Mouse (Mus musculus): ENCODE data around the gene Ak6. TPM values are rescaled to one million over a fixed set of nuclear protein-coding genes. Genes with fewer than 3 reads are reported as not detected.

The Ak6 gene
- 44.5 and 50.5 TPM in 2 replicates for polyA plus RNA-seq (2012)

DNA sequence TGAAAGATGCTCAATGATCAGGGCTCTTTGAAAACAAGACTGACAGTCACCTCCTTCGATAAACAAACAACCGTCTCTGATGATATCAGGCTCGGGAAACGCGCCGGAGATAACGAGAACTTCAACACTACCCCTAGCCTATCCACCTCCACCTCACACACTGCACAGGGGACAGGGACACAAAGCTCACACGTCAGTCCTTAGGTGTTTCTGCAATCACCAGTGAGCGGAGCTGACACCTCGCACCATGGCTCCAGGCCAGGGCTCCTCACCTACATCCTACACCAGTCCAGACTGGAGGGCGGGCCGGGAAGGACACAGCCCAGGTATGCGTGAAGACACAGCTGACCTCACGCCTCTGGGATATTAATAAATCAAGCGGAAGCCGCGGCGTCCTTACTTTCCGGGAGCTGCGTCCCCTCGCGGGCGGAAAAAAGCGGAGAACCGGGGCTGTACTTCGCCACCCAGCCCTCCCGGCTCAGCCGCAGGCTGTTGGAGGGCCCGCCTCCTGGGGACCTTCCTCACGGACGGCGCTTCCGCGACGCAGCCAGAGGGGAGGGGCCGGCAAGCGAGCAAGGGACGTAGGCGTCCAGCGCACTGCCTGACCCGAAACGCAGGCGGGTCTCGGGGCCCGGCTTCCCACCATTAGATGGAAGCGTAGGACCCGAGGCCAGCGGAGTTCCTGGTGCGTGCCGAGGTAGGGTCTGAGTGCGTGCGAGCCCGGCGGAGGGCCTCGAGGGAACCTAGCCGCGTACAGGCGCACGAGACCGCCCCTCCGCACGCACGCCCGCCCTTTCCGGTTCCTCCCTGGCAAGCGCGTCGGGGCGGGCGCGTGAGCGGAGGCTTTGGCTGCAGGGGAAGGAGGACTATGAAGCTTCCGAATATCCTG is at the start of gene Ak6, which contains the start of gene Rad17:
Ak6 (plus strand) TSS at position 430 of the 889 bp plus-strand sequence.
Rad17 (minus strand) TSS at position 502 of the 889 bp plus-strand sequence.
- TF ChIP-seq GATA1 (IDR thresholded peaks at IDR 0.05; ENCODE audit: low read length) = no peak

DNA sequence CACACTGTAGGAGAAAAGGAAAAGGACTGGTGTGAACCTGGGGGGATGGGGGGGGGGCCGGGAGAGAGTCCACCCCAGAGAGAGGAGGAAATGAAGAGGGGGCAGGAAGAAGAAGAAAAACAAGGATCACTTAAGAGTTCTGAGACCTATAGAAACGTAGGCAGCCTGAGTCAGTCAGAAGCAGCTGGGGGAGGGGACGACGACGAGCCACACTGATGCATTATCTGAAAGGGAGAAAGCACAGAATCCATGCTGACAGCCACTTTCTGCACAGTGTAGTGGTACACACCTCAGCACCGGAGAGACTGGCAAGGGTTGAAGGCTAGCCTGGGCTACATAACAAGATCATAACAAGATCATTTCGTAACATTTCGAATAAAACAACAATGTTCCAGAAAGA is 49.7 kb upstream of the Ak6 start:
- no peak for TF ChIP-seq GATA1 (IDR thresholded peaks at IDR 0.05; ENCODE audit: low read length)

DNA sequence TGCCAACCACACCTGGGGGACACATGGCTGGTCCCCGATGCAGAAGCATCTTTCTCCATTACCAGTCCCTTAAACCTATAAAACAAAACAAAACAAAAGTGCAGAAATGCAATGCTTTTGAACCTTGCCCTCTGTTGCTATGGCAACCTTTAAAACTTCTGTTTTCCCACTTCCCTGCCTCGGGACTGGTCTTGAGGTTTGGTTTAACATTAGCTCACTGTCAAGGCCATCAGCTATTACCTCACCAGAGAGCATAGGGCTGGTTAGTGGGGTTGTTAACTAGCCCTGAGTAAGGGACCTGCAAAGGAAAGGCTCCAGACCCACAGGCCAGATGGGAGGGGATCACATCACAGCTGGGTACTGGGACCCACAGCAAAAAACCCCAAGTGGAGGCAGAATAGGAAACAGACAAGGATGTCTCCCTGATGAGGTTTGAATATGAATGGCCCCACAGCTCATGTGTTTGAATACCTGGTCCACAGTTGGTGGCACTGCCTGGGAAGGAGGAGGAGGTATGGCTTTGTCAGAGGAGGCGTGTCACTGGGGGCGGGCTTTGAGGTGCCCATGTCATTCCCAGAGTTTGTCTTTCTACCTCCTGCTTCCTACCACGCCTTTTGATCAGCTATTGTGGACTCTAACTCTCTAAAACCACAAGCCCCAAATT is 48.4 kb upstream of the Ak6 start:
- TF ChIP-seq GATA1 (IDR thresholded peaks at IDR 0.05; ENCODE audit: low read length) = no peak

DNA sequence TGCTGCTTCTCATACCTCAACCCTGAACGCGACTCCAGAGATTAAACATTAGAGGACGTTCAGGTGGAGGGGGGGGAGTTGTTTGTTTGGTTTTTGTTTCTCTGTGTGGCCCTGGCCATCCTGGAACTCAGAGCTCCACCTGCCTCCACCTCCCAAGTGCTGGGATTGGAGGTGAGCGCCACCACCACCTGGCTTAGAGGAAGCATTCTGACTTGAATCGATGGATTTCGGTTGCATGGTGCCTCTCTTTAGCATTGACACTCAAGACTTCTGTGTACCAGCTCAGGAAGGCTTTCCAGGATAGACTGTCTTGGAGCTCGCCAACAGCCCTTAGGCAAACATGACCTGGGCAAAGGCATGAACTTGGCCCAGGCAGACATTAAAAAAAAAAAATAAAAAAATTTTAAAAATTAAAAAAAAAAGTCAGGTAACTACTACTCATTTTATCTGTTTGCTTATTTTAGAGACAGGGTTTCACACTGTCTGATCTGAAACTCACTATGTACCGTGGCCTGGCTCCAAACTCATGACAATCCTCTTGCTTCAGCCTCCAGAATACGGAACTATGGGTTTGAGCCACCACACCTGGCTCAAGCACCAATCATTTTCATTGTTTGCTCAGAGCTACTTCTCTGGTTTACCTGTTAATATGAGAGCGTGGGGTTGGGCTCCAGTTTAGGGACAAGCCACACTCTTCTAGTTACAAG is 47.6 kb upstream of the Ak6 start:
- TF ChIP-seq GATA1 (IDR thresholded peaks at IDR 0.05; ENCODE audit: low read length) = no peak

DNA sequence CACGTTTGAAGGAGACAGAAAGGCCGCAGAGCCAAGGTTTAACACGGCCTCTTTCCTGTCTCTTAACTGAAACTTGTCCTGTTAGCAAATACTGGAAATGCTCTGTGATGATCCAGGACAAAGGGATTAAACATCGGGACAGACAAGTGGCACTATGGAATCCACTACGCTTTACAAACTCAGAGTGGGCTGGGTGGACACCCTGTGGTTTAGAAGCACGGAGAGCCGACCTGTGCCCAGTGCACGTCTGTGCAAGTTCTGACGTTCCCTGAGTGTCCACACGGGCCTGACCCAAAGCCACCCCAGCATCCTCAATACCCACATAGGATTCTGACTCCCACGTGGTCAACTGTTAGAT is 47.1 kb upstream of the Ak6 start:
- TF ChIP-seq GATA1 (IDR thresholded peaks at IDR 0.05; ENCODE audit: low read length) = no peak

DNA sequence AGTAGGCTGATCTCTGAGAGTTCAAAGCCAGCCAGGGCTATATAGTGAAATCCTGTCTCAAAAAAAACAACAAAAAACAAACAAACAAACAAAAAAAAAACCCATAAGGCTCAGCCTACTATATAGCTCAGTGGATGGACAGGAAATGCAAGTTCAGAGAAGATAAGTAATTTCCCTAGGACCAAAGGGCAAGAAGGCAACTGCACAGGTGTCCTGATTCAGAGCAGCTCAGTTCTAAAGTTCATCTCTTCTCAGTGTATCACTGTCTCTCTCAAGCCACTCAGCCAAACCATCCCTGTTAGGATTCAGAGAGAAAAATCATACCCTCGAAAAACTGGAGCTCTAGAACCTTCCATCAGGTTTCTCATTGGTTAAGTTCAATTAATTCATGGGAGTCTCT is 44.9 kb upstream of the Ak6 start:
- TF ChIP-seq GATA1 (IDR thresholded peaks at IDR 0.05; ENCODE audit: low read length) = no peak

DNA sequence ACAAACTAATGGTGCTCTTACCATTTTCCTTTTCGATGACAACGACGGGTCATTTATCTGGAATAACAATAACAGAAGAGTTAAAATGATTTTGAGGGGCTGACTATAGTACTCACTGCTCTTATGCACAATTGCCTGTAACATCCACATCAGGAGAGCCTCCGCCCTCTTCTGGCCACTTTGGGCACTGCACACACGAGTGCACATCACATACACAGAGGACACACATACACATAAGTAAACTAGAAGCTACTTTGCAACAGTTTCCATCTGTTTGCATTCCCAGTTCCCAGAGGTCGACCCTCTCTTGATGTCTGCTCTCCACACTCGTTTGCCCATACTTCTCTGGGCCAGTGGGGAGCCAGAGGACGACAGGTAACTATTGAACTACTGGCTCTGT is 43.0 kb upstream of the Ak6 start:
- no peak for TF ChIP-seq GATA1 (IDR thresholded peaks at IDR 0.05; ENCODE audit: low read length)

DNA sequence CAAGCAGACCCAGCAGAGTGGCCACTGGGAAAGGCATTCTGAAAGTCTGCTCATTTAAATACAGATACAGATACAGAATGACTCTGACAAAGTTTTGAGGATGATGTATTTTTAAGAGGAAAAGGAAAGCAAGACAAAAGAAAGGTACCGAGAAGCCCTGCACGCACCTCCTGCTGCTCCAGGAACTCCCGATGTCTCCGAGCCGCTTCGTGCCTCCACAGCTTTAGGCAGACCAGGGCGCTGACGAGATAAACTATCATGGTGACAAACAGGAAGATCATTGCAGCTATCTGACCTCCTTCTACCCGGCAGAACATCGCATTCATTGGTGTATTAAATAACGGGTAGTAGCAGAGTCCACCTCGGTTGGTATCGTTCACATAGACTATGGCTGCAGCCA is 39.5 kb upstream of the Ak6 start:
- TF ChIP-seq GATA1 (IDR thresholded peaks at IDR 0.05; ENCODE audit: low read length) = no peak

DNA sequence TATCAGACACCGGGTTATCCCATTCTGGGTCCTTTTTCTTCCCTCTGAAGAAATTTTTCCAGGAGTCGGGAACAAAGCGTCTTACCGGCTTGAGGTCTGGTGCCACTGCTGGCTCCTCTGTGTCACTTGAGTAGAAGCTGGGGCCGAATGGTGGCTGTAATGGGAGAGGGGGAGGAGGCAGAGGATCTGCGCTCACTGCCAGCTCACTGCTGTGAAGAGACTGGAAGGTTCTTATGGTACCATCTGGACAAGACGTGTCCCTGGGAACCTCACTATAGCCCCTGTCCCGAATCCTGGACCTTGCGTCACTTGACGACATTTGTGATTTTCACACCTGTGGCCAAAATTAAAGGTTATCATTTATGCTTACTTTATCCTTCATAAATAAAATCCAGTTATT is 38.5 kb upstream of the Ak6 start:
- no peak for TF ChIP-seq GATA1 (IDR thresholded peaks at IDR 0.05; ENCODE audit: low read length)

DNA sequence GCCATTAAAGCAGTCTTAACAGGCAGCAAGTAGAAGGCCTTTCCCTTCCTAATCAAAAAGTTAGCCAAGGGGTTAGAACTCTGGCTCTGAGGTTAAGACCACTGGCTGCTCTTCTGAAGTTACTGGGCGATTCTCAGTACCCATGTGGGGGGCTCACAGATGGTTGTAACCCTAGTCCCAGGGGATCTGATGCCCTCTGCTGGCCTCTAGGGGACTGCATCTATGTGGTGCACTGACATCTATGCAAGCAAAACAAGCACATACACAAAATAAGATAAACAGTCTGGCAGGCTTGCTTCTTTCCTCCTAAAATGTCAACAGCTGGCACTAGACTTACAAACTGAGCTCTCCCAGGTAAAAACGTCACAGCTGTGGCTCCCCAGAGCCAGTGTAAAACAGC is 37.9 kb upstream of the Ak6 start:
- no peak for TF ChIP-seq GATA1 (IDR thresholded peaks at IDR 0.05; ENCODE audit: low read length)

DNA sequence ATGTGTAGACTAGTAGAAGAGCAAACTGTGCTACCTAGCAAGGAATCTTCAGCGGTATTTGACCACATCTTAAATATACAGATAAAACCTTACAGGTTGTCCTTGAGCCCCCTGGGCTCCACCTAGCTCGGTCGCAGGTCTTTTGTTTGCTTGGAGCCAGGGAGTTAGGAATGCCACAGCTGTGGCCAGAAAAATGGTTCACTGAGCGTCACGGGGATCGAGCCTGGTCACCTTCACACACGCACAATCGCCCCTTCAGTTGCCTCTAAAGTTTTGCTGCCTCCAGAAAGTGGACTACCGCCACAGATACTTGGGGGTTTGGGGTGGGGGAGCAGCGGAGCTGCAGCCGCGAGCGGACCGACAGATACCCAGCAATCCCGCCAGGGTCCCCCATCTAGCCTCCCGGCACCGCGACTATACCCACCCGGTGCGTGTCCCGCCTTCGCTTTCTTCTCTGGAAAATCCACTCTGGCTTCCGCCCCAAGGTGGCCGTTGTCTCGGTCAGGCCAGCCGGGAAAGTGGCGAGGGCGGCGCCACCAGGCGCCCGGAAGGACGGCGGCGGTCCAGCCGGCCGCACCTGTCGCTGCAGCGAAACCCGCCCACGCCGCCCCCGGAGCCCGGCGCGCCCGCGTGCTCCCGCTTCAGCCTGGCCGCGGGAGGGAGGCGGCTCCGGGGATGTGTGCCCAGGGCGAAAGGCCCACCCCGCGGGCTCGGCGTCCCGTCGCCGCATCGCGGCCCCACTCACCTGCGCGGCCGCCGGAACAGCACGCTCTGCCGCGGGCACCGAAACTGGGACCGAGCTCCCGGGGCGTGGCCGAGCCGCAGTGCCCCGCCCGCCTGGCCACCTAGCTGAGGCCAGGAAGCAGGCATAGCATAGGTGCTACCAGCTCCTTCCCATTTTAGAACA is 34.3 kb upstream of the Ak6 start, which contains the start of gene Marveld2:
Marveld2 (minus strand) TSS at position 791 of the 907 bp plus-strand sequence.
- TF ChIP-seq GATA1 (IDR thresholded peaks at IDR 0.05; ENCODE audit: low read length) = no peak

DNA sequence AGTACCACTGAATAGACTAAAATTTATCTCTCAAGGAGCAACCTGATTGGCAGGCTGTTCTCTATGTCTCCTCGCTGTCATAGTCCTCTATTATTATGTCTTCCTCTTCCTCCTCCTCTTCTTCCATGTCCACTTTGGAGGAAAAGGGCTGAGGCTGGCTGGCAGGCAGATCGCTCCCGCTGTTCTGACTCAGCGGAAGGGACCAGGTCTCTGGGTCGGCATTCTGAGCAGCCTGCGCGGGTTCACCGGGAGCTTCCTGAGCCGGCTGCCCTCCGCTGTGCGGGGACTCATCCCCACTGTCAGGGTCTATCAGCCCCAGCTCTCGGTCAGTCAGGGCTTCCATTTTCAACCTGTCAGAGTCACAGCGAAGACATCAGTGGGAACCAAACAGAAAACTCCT is 33.2 kb upstream of the Ak6 start:
- TF ChIP-seq GATA1 (IDR thresholded peaks at IDR 0.05; ENCODE audit: low read length) = no peak

DNA sequence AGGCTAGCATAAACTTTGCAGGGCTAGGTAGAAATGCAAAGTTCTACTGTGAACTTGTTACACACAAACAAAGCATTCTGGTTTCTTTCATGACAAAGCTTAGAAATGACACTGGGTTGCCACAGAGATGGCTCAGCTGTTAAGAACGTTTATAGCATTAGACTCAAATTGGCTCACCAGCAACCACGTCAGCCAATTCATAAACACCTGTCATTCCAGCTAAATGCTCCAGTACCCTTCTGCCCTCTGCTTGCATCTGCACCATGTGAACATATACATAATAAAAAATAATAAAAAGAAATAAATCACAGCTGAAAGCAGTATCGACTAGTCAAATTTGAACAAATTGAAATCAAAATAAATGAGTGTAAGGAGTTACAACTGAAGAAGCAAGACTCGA is 28.5 kb upstream of the Ak6 start:
- no peak for TF ChIP-seq GATA1 (IDR thresholded peaks at IDR 0.05; ENCODE audit: low read length)

DNA sequence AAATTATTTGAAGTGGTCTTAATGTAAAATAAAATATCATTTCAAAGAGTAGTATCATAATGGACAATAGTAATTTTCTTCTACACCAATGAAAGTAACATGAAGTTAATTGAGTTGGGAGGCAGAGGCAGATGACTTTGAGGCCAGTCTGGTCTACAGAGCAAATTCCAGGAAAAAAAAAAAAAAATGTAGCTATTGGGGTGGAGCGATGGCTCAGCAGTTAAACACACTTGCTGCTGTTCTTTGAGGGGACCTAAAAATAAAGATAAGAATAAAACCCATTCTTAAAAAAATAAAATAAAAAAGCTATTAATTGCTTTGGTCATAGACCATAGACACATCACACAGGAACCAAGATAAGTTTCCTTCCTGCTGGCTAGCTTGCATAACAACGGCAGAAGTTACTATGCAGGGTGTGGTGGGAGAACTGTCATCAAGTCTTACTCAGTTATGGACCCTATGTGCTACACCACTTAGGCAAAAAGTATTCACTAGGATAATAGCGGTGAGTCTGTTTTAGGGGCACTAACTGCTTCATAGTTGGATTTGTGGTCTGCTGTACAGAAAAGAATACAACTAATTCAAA is 16.6 kb upstream of the Ak6 start:
- TF ChIP-seq GATA1 (IDR thresholded peaks at IDR 0.05; ENCODE audit: low read length) = no peak

All from G1E-ER4 (cell line).